Mouse (Mus musculus) adrenal gland, adult 18-20 months (tissue): Measurements from ENCODE around the gene Zscan29. TPM values are rescaled to one million over a fixed set of nuclear protein-coding genes. Genes with fewer than 3 reads are reported as not detected.

Experiments used
- DNase-seq, 2 experiments: peaks; one replicate each; pipeline ENCODE4 v3.0.0; 2021 to 2022; ENCODE audit warnings: low spot score in 2 of 2
- long read RNA-seq, 2 experiments: library from polyadenylated mRNA; stranded (forward); transcript quantifications; one replicate each; pipeline ENCODE4 v2.0.0; 2021
- total RNA-seq, 2 experiments: library from RNA; stranded (reverse); gene quantifications; 1 replicate in 1 of 2; 2 replicates in 1 of 2; pipeline ENCODE4 v1.2.3; 2021

Zscan29 gene
- 10 to 100 TPM; 16.4 to 19.8 TPM for total RNA-seq
- long read RNA-seq, experiment 1, full-length matches to known transcripts: 5 of 13 reads
- long read RNA-seq, experiment 1, partial matches to known transcripts: 7 of 13 reads
- long read RNA-seq, experiment 1, other reads (novel, unspliced or antisense): 1 of 13 reads
- long read RNA-seq, experiment 2, full-length matches to known transcripts: 3 of 20 reads
- long read RNA-seq, experiment 2, partial matches to known transcripts: 12 of 20 reads
- long read RNA-seq, experiment 2, other reads (novel, unspliced or antisense): 5 of 20 reads

DNA sequence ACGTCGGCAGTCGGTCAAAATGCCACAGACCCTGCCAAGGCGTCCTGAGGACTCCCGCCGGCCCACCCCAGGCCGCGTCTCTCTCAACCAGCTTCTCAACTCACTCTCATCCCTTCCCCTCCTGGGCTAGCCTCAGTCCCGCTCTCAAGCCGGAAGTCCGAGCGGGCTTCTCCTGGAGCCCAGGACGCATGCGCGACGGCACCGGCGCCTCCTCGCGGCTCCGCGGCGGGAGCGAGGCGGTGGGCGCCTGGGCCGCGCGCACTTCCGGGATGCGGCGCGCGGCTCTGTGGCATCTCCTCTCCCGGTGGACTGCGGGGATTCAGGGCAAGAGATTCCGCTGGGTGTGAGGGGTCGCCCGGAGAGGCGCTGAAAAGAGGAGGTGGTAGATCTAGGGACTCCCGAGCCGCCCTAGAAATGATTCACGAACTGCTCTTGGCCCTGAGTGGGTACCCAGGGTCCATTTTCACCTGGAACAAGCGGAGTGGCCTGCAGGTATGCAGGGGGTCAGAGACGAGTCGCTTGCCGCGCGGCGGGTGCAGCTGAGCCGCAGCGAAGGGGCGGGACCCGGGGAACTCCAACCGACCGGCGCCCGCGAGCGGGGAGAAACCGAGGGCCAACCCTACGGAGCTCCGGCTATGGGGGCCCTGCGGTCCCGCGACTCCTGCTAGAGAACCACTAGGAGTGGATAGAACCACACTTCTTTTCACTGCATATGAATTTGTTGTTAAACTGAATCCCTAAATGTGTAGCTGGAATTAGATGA lies at the start of gene Zscan29:
Gene Zscan29 (minus strand): TSS at position 146 of the 763 bp plus-strand sequence.
- DNase-seq: peak; percentile 89 to 90

DNA sequence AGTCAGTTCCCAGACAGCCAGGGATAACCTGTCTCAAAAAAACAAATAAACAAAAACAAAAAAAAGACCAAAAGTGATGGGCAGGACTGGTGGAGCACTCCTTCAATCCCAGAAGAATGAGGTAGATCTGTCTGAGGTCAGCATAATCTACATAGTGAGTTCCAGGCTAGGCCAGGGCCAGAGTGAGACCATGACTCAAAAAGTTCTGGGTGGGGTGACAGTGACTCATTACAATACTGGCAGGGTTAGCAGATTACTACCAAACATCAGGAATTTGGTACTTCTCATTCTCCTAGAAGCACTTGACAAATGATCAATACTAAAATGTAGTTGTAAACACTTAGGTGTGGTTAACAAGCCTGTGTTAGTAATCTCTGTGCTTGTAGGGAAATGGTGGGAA lies 49.1 kb upstream of the Zscan29 start:
- no peak for DNase-seq

DNA sequence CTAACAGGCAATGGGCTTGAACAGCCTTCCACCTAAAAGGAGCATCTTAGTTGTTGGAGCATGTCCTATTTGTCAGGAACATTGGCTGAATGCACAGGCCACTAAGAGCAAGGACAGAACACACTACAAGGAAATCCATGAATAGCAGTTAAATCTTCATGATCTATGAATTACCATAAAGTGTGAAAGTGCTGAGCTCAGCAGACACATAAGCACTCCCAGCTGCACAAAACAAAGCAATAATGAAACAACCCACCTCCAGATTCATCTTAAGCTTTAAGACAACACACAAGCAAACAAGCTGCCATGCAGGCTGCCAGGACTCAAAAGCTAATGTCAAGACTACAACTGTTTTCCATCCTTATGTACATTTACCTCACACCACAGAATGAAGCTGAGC lies 48.3 kb upstream of the Zscan29 start:
- DNase-seq: no peak

DNA sequence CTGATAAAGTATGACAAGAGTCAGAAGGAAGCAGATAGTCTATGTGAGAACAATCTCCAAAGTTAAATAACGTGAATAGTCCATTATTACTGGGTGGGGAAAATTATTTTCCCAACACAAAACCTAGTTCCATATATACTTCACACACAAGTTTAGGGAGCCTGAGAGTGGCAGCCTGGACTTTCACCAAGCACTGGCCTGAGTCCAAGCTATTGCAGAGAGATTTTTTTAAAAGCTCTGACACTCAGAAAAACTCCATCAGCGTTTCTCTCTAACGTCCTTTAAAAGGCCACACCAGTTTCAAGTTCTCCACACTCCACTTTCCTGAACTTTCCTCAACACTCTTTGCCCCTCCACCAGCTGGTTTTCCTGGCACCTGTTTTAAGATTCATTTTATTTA lies 43.6 kb upstream of the Zscan29 start:
- no peak for DNase-seq

DNA sequence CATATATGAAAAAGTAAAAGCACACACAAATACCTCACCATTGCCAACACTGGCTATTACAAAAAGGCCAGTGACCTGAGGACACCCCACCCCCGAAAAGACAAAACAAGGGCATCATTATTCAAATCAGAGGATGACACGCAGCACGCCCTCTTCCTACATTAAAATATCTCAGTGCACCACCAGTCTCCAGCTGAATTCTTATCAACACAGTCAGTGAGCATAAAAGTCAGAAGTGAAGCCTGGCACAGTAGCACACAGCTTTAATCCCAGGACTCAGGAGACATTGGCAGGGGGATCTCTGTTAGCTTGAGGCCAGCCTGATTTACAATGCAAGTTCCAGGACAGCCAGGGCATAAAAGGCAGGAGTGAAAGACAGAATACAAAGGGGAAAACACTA lies 35.6 kb upstream of the Zscan29 start:
- DNase-seq: no peak

DNA sequence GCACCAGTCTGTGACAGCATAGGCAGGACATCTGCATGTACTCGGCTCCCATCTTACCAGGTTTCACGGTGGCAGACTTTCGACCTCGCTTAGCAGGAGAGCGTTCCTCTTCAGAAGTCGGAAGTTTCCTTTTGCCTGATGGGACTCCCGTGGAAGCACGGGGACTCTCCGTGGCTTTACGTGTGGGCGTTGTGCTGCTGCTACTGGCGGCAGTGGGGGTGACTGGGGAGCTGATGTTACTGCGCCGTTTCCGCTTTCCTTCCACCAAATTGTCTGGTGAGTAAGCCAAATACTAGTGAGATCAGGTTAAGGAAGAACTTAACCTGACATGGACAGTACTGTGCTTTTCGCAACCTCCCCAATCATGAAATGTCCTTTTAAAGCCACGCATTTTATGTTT lies 33.4 kb upstream of the Zscan29 start:
- no peak for DNase-seq

DNA sequence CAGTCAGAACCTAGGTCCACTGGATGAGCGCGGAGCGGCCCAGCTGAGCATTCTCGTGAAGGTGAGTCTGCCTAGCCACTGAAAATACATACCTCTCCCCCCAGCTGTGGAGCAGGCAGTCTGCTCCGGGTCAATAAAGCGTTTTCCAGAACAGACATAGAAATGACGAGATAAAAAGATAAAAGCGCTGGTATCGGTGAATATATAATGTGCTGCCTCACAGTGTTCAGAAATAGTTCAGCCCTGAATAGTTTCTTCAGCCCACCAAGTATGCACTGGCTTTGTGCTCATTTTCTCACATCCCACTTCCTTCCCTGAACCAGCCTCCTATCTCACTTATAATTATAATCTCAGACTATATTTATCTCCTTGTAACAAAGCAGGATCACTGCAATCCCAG lies 24.5 kb upstream of the Zscan29 start:
- no peak for DNase-seq

DNA sequence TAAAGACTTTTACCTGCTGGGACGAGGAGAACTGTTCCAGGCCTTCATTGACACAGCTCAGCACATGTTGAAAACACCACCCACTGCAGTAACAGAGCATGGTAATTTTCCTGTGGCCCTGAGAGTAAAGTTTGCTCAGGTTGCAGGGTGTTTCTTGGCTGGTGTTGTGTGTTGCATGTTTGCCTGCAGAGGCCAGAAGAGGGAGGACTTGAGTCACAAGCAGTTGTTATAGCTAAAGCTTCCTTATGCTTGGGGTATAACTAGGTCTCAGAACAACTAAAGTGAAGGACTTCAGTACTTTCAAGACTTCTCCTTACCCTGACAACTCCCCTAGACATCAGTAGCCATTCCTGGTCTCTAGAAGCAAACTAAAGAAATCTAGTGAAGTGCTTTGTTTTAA lies 17.6 kb upstream of the Zscan29 start:
- no peak for DNase-seq

DNA sequence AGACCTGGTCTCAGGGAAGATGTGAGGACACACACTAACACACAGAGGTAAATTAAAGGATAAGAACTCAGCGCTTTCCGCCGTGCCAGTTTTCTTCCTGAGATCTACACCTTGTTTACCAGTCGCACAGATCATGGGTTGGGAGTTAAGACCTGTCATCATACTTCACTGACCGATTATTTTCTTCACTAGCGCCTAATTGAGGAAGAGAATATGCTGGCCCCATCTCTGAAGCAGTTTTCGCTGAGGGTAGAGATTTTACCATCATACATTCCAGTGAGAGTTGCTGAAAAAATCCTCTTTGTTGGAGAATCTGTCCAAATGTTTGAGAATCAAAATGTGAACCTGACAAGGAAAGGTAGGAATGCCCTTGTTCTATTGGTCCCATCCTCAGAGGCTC lies 13.2 kb upstream of the Zscan29 start:
- no peak for DNase-seq

DNA sequence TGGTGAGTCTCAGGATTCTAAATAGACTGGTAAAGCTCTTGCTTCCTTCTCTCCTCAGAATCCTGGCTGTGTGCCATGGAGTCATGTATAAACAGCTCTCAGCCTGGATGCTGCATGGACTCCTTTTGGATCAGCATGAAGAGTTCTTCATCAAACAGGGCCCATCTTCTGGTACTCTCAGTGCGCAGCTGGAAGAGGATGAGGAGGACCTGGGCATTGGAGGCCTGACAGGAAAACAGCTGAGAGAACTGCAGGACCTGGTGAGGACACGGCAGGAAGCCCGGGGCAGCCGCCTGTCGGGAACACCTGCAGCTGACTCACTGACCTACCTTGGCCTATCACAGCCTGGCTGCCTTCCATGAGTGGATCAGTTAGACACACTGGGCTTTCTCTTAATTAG lies 12.5 kb upstream of the Zscan29 start:
- DNase-seq: no peak

DNA sequence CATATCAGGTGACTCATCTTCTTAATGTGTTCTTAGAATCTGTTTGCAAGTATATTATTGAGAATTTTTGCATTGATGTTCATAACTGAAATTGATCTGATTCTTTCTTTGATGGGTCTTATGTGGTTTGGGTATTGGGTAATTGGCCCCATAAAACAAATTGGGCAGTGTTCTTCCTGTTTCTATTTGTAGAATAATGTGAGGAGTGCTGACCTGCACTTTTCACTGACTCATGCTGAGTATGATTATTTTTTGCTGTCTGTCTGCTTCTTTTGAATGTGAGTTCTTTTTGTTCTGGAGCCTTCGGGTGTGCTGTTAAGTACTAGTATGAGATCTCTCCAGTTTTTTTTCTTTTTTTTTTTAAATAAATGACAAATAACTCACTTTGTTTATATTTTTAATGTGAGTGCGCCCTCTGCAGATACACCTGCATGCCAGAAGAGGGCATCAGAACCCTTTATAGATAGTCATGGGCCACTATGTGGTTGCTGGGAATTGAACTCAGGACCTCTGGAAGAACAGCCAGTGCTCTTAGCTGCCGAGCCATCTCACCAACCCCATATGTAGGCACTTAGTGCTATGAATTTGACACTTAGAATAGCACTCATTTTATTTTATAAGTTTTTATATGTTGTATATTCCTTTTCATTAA lies 8.0 kb upstream of the Zscan29 start:
- DNase-seq: no peak

DNA sequence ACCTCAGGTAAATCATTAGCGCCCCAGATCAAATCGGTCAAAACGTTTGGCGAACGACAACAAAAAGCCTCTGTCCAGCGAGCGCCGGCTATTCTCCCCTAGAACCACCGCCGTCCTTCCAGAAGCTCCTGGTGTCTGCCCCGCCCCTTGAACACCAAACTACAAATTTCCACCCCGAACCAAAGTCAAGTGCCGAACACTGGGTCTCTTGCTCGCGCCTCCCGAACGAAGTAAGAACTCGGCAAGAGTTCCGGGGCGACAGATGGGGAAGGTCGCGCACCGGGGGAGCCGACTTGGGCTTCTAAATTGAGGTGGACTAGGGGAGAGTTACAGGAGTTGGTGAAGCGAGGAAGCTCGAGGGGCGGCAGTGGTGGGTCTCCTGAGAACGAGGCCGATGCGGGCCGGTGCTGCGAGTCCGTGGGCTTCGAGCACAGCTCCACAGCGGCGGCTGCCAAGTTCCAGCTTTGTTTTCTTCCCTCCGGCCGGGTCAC lies 399 bp downstream of the Zscan29 start, which contains the start of gene Tubgcp4:
Gene Tubgcp4 (plus strand): TSS at position 174 of the 491 bp plus-strand sequence.
- peak in 1 of 2 experiments; percentile 56 for DNase-seq

DNA sequence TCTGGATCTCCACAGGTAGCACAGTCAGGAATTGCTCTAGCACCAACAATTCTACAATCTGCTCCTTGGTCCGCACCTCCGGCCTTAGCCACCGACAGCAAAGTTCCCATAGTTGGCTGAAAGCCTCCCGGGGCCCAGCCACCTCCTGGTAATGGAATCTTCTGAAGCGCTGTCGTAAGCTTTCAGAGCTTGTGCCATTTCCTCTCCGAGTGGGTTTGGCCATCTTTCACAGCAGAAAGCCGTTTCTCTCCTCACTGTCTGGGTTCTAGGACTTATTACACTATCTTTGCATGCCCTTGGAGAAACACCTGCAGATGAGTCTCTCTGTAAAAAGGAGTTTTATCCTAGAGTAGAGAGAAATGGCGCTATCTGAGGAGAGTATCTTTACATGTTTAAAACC lies 1.0 kb downstream of the Zscan29 start:
- DNase-seq: peak; percentile 31 to 33

DNA sequence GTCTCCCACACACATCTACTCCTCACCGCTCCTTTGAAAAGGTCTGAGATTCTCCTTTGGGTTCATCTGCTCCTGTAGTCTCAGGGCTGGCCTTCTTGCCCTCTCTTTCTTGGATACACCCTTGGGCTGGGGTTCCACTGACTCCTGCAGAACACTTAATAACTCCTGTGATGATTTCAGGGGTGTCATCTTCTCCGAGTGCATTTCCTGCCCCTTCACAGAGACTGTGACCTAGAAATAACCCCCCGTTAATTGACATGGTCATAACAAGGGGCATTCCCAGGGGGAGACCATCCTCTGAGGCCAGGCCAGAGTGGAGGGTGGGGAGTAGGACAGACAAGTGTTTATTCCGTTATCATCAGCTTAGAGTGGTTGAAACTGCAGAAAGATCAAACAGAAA lies 1.8 kb downstream of the Zscan29 start:
- DNase-seq: no peak

DNA sequence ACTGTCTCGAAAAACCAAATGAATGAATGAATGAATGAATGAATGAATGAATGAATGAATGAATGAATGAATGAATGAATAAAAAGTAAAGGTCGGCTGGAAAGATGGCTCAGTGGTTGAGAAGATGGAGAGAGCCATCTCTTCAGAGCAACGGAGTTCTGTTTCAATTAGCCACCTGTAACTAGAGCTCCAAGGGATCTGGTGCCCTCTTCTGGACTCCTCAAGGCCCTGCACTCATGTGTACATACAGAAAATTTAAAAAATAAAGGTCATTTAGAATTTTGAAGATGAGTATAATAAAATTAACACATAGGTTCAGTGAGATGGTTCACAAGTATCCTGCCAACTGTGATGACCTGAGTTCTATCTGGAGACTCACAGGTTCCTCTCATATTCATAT lies 17.8 kb downstream of the Zscan29 start:
- no peak for DNase-seq

DNA sequence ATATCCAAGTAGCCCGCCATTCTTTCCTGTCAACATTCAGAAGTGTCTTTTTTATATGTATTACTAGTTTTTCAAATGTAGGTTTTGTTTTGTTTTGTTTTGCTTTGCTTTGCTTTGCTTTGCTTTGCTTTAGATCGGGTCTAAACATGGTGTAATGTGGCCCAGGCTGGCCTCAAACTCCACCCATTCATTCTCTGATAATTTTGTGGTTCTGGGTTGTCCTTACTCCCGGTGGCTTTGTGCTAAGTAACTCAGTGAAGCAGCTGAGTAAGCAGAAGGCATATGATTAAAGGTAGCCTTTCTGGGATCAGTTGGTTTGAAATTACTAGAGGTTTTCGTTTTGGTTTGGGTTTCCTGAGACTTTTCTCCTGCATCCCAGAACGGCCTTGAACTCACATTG lies 21.2 kb downstream of the Zscan29 start:
- DNase-seq: no peak

DNA sequence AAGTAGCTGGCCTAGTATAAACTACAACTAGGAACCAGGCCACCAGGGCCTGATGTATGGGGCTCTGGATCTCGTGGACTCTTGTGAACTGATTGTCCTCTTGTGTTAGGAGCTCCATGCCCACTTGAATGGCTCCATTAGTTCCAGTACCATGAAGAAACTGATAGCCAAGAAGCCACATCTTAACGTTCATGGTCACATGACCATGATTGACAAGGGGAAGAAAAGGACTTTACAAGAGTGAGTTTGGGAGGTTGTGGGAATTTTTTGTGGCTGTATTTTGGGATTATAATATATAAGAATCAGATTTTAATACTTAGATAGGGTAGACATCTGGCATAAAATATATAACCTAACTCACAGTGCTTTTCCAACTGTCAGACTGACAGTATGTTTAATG lies 28.5 kb downstream of the Zscan29 start:
- no peak for DNase-seq

DNA sequence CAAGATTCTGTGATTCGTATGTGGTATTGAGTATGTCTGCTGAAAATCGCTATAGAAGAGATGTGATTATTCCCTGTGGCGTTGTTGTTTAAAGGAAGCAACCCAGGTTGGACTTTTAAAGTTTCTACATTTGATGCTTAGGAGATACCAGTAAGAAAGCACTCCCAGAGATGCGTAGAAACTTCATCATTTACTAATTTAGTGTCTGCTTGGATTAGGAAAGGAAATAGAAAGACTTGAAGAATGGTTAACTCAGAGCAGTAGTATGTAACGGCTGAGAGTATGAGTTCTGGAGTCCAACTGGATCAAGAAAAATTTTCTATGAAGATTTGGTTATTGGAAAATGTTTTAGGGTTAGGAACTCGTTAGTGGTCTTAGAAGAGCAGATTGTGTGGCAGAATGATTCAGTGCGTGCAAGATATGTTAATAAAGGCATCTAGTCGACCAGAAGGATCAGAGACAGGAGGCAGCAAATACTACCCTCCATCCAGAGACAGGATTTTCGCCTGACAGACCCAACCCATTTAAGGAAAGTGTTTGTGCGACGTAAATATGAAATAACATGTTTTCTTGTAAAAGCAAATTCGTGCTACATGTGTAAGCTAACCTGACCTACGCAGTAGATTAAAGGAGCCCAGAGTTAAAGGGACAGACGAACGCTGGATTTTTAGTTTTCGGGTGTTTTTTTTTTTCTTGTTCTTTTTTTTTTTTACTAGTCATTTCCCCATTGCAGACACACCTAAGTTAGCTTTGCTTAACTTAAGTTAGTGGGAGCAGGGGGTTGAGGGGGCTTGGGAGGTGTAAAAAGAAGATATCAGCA lies 29.5 kb downstream of the Zscan29 start:
- DNase-seq: no peak

DNA sequence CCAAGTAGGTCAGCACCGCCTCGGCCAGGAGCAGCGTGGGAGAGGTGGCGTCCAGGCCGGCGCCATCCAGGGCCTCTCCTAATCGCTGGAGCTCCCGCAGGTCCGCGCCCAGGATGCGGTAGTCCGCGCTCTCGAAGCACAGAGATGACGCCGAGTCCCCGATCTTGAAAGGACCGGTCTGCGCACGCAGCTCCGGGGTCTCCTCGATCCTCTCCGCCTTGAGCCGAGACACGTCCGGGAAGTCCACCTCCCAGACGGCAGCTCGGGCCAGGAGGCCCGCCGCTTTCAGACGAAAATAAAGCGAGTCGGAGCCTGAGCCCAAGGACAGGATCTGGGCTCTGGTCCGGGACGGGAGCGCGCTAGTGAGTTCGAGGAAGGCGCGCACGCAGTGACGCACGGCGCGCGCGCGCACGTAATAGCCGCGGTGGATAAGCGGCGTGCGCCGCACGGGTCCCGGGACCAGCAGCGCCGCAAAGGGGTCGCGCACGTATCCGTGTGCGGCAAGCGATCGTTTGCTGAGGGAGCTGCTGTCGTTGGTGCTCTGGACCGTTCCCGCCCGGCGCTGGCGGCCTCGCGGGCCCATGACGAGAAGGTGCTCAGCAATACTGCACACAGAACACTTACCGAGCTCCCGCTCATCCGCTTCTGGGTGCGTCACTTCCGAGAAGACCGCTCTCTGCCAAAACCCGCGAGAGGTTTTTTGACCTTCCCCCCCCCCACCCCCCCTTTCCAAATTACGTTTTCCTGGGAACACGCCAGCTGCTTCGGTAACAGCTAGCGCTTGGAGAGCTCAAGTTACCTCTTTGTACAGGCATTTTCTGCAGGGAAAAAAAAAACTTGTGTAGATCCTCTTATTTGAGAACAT lies 30.7 kb downstream of the Zscan29 start, which contains the start of the genes Adal and Lcmt2:
Gene Adal (plus strand): TSS at position 411 of the 865 bp plus-strand sequence.
Gene Lcmt2 (minus strand): TSS at position 636 of the 865 bp plus-strand sequence.
- peak; percentile 91 to 93 for DNase-seq
